Mouse (Mus musculus) heart, adult 2 months (tissue): ENCODE data around the gene Agpat1. TPM values are rescaled to one million over a fixed set of nuclear protein-coding genes. Genes with fewer than 3 reads are reported as not detected.

Source experiments
- DNase-seq, 2 experiments: peaks; one replicate each; pipeline ENCODE4 v3.0.0; 2021
- H3K27ac ChIP-seq: fragments of 200-600 bp; 2 replicates; pipeline ENCODE4 v1.8.1; 2022
- H3K27me3 ChIP-seq: fragments of 200-500 bp; 2 replicates; pipeline ENCODE4 v1.6.1; 2012; ENCODE audit warnings: mild to moderate bottlenecking, low read length, inconsistent platforms, mixed read lengths; ENCODE audit not compliant: control insufficient read depth, insufficient read depth
- H3K36me3 ChIP-seq: fragments of 200-500 bp; 2 replicates; pipeline ENCODE4 v1.6.1; 2012; ENCODE audit warnings: low read length, inconsistent platforms; ENCODE audit not compliant: control insufficient read depth, insufficient read depth
- H3K4me1 ChIP-seq: fragments of 200-500 bp; 2 replicates; pipeline ENCODE4 v1.6.1; 2011; ENCODE audit warnings: low read length; ENCODE audit not compliant: control insufficient read depth, insufficient read depth
- H3K4me3 ChIP-seq: fragments of 200-600 bp; 2 replicates; pipeline ENCODE4 v1.8.1; 2022
- H3K79me2 ChIP-seq: fragments of 200-500 bp; replicated peaks from 2 replicates; pipeline ENCODE4 v1.6.1; 2012; ENCODE audit warnings: mild to moderate bottlenecking, inconsistent platforms, low read length, moderate library complexity, mixed read lengths; ENCODE audit not compliant: control insufficient read depth, insufficient read depth
- H3K9ac ChIP-seq: fragments of 200-500 bp; 2 replicates; pipeline ENCODE4 v1.6.1; 2012; ENCODE audit warnings: low read depth, mild to moderate bottlenecking, control low read depth, inconsistent platforms, low read length, mixed read lengths
- CTCF ChIP-seq: fragments of 200-600 bp; IDR thresholded peaks from 2 replicates; pipeline ENCODE4 v1.8.1; 2022; ENCODE audit warnings: antibody characterized with exemption, mild to moderate bottlenecking, moderate library complexity
- EP300 ChIP-seq: fragments of 200-500 bp; IDR thresholded peaks from 2 replicates; pipeline ENCODE4 v1.6.1; 2011; ENCODE audit warnings: low read depth, low read length, control low read depth; ENCODE audit not compliant: insufficient read depth
- POLR2A ChIP-seq: fragments of 200-500 bp; IDR thresholded peaks from 2 replicates; pipeline ENCODE4 v1.6.1; 2011; ENCODE audit warnings: mild to moderate bottlenecking, low read depth, low read length, control low read depth; ENCODE audit not compliant: insufficient read depth
- WGBS: fragments of 180-500 bp; shearing (Covaris S2); methylation state at CpG from one replicate; pipeline ENCODE4 v1.1.7; 2018; 5-methylcytosine and 5-hydroxymethylcytosine counted together
- intact Hi-C: fragments of 180-260 bp; cut with DNase I; formaldehyde crosslinking; loops from one replicate; pipeline ENCODE4 v1.15.1; 2025
- polyA plus RNA-seq: library from polyadenylated mRNA; depleted of rRNA; stranded (reverse); fragments of >200 nt; gene quantifications from 2 replicates; pipeline ENCODE4 v1.2.3, GENCODE M21; 2012
- total RNA-seq, 2 experiments: library from RNA; stranded (reverse); gene quantifications; 2 replicates each; pipeline ENCODE4 v1.2.3; 2021

The Agpat1 gene
- total and polyA plus RNA-seq, 3 experiments = 64.8 to 178 (median 68.9) TPM

DNA sequence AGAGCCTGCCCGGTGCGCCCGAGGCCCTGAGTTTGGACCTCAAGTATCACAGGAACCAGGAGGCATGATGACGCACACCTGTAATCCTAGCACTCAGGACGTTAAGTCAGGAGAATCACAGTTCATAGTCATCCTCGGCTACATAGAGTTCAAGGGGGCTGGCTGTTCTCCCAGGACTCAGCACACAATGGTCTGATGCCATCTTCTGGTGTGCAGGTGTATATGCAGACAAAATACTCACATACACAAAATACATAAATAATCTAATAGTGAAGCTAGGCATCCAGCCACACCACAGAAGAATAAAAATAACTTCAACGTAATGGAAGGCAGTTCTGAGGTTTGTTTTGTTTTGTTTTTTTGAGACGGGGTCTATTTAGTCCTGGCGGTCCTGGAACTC, 19.1 kb downstream of the Agpat1 start:
- 78% methylated on average over 9 of the region's 9 CpGs for WGBS
- no peak for DNase-seq
- no peaks in the 10 kb centered on the region for H3K36me3 ChIP-seq
- H3K4me3 ChIP-seq = no peak overlapping the region
- H3K4me1 ChIP-seq = no peaks in the 10 kb centered on the region; the same call in 1 of the 2 replicates
- H3K27me3 ChIP-seq = no peaks in the 10 kb centered on the region
- intact Hi-C loops = no loop called here
- no peak overlapping the region for H3K27ac ChIP-seq
- H3K9ac ChIP-seq = no peak overlapping the region
- H3K79me2 ChIP-seq = no peaks in the 10 kb centered on the region
- peak; percentile 39 for TF ChIP-seq CTCF
- TF ChIP-seq POLR2A = no peak

DNA sequence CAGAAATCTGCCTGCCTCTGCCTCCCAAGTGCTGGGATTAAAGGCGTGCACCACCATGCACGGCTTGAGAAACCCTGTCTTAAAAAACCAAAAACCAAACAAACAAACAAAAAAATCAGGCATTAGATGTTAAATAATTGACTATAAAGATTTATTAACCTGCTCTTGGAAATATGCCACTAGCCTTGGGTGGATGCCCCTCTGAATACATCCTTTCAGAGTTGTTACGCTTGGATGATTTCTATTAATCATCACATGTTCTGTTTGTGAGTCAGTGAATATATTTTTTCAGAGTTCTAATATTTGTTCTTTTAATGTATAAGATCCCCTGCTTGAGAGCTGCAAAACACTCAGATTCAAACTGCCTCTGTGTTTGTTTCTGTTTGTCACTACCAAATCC, 20.9 kb downstream of the Agpat1 start:
- H3K27me3 ChIP-seq = no peaks in the 10 kb centered on the region
- H3K4me3 ChIP-seq = no peak overlapping the region
- no peaks in the 10 kb centered on the region for H3K36me3 ChIP-seq
- no peaks in the 10 kb centered on the region for H3K79me2 ChIP-seq
- H3K27ac ChIP-seq = no peak overlapping the region
- WGBS = 93% methylated on average over 3 of the region's 3 CpGs
- peaks cover 2% of the 10 kb centered on the region for H3K4me1 ChIP-seq
- intact Hi-C loops = no loop called here
- no peak for DNase-seq
- TF ChIP-seq CTCF (no peak), EP300 (no peak), POLR2A (no peak)
- H3K9ac ChIP-seq = no peak overlapping the region

DNA sequence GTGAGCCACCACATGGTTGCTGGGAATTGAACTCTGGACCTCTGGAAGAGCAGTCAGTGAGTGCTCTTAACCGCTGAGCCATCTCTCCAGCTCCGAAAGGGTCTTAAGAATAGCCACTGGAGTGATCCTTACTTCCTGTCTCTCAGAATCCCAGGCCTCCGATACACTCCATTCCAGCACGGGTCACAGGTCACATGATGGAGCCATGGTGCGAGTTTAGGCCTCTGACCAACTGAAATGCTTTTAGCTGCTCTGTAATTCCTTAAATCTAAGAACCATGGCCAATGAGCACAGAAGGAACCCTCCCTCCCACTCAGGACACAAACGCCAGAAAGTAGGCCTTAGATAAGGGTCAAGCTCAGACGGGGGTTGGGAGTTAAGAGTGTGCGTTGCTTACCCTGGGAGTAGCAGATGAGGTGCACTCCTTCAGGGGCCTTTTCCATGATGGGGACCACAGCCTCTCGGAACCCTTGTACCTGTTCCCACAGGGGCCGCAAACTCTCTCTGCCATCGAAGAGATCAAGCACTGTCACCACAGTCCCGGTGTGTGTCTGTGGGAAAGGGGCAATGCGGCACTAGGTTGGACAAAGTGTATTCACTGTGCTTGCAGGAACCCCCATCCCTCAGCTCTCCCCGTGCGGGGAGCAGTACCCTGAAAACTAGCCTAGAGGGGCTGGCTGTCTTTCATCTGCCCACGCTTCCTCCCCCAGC, 22.2 kb downstream of the Agpat1 start:
- peaks cover 4% of the 10 kb centered on the region for H3K4me1 ChIP-seq

DNA sequence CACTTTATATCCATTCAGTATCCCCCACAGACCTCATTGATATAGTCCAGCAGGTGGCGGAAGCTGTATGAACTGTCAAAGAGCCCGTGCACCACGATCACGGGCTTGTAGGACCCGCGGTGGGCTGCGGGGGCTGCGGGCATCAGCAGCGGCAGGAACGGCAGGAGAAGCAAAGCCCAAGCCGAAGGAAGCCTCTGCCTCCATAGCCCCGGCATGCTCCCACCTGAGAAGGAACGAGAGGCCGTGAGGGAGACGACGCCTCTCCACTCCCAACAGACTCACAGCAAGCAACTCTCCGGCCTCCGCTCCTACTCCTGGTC, 22.7 kb downstream of the Agpat1 start:
- DNase-seq = peak in 1 of 2 experiments; percentile 45
- Histone ChIP-seq H3K27ac (peak overlapping the region; percentile 95), H3K36me3 (no peaks in the 10 kb centered on the region), H3K4me3 (peak overlapping the region; percentile 73), H3K4me1 (peaks cover 5% of the 10 kb centered on the region), H3K79me2 (no peaks in the 10 kb centered on the region), H3K27me3 (no peaks in the 10 kb centered on the region), H3K9ac (peak overlapping the region; percentile 74)
- 2% methylated on average over 18 of the region's 18 CpGs for WGBS
- intact Hi-C loops = loop anchor here (2.0 kb wide), 2 partner anchors 20 to 62 kb away; partner anchors contain the start of gene Notch4
- TF ChIP-seq EP300 (no peak), CTCF (peak; percentile 63), POLR2A (no peak)

More for the DNA sequence above, 22.2 kb downstream of the Agpat1 start:
- H3K36me3 ChIP-seq = no peaks in the 10 kb centered on the region
- no peak for DNase-seq
- TF ChIP-seq EP300 = no peak
- TF ChIP-seq POLR2A = no peak
- TF ChIP-seq CTCF = no peak
- WGBS = 50% methylated on average over 16 of the region's 16 CpGs
- H3K4me3 ChIP-seq = peak overlapping the region; percentile 73
- H3K79me2 ChIP-seq = no peaks in the 10 kb centered on the region
- intact Hi-C loops = loop anchor here (2.0 kb wide), 2 partner anchors 19 to 61 kb away; partner anchors contain the start of gene Notch4
- peak overlapping the region; percentile 95 for H3K27ac ChIP-seq
- H3K27me3 ChIP-seq = no peaks in the 10 kb centered on the region
- H3K9ac ChIP-seq = peak overlapping the region; percentile 74

DNA sequence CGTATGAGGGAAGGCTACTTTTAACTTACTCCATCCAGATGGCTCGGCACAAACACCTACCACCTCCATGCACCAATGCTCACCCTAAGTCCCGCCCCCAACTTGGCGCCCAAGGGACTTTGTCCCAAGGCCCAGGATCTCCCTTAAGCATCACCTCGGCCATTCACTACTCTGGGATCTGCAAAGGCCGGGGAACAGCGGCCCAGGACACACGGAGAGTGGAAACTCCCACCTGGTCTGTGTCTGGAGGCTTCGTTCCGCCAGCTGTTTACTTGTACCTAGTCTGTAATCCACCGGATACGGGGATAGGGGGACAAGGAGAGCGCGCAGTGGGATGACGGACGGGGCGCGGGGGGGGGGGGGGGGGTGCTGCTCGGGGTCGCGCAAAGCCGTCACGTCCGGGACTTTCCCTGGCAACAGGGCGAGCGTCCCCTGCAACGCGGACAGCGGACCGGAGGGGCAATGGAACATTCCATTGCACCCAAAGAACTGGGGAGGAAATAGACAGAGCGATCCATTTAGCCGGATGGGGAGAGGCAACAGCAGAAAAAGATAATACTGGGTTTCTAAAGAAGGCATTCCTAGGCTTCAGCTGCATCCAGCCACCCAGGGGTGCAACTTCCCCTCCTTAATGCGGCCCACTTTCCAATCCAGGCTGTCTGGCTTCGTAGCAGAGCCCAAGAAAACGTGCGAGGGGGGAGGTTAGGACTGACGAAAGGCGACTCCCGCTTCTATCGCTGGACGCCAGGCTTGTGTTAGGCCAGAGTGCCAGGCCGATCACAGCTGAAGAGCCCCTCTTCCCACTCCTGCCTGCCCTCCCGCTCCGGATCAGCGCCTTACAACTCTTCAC, 23.3 kb downstream of the Agpat1 start:
- H3K36me3 ChIP-seq = no peaks in the 10 kb centered on the region
- H3K27ac ChIP-seq = peak overlapping the region; percentile 95
- H3K4me3 ChIP-seq = peak overlapping the region; percentile 73
- H3K4me1 ChIP-seq = peaks cover 5% of the 10 kb centered on the region
- DNase-seq = peak; percentile 89 to 91
- H3K27me3 ChIP-seq = no peaks in the 10 kb centered on the region
- no peaks in the 10 kb centered on the region for H3K79me2 ChIP-seq
- intact Hi-C loops = loop anchor here (2.0 kb wide), 2 partner anchors 21 to 63 kb away; partner anchors contain the start of gene Notch4
- WGBS = under 1% methylated on average over 41 of the region's 45 CpGs
- peak overlapping the region; percentile 88 for H3K9ac ChIP-seq
- no peak for TF ChIP-seq CTCF
- peak; percentile 67; the same call in 1 of the 2 replicates for TF ChIP-seq POLR2A
